Mouse (Mus musculus) E14TG2a.4 (cell line): Measurements from ENCODE around the gene 2310050C09Rik.

Experiments used
- CTCF ChIP-seq: conservative IDR thresholded peaks from 2 replicates; pipeline ENCODE4 v1.5.1; 2014; ENCODE audit warnings: low read length
- NANOG ChIP-seq: IDR thresholded peaks from 2 replicates; pipeline ENCODE4 v1.6.1; 2014; ENCODE audit warnings: borderline replicate concordance, low read length, mixed read lengths

DNA sequence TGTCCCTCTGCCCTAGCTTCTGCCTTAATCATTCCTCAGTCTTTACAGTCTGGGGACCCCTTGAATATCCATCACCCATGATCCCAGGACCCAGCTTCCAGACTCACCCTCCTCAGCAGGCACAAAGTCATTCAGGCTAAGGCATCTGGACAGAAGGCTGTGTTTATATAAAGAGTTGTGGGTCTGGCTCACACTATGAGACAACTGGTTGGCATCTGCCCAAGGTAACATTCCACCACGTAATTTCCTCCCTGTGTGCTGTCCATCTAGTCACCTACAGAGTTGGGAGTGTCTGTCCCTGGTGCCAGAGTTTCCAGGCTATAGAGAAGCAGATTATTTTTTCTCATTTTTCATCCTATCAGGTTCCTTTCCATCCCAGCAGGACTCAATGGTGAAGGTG, 42.9 kb downstream of the 2310050C09Rik start, which contains the start of gene Kprp:
- TF ChIP-seq CTCF = no peak
- TF ChIP-seq NANOG = no peak
